Comparison of ENCODE assay signal across 31 mouse cellular contexts in genomic region chr2:35996753-35997152, GRCm38 (mm10). TPM values are rescaled to one million over a fixed set of nuclear protein-coding genes. Genes with fewer than 3 reads are reported as not detected.
DNase-seq lines count a peak whose midpoint lies in the region; ATAC-seq lines count a peak whose summit lies in the region.
"Had no signal": no experiment of that assay in that cellular context is flagged by ENCODE, and none has a peak within 500 bp of the region (broad histone marks: within the 10 kb centered on the region; RNA-seq: fewer than 3 reads in every experiment).

No protein-coding gene starts in this region.

- peaks cover 27% of the 10 kb centered on the region for H3K4me1 ChIP-seq in heart, embryonic 15.5 days (replicated peaks)
- peaks cover 40% of the 10 kb centered on the region for H3K4me1 ChIP-seq in megakaryocyte, embryonic 14.5 days
- H3K4me1 ChIP-seq: embryonic facial prominence, embryonic 12.5 days; embryonic facial prominence, embryonic 15.5 days; hindbrain, embryonic 12.5 days; hindbrain, embryonic 15.5 days had no signal

- H3K4me3 ChIP-seq in heart, embryonic 15.5 days, result no peak overlapping the region
- H3K4me3 ChIP-seq in megakaryocyte, embryonic 14.5 days (replicated peaks), result peak overlapping the region; percentile 12
- H3K4me3 ChIP-seq: embryonic facial prominence, embryonic 12.5 days; embryonic facial prominence, embryonic 15.5 days; gastrocnemius, adult 2 months; heart, embryonic 12.5 days; hindbrain, embryonic 12.5 days; hindbrain, embryonic 15.5 days had no signal

- no peaks in the 10 kb centered on the region for H3K27me3 ChIP-seq in heart, embryonic 15.5 days
- peaks cover 48% of the 10 kb centered on the region for H3K27me3 ChIP-seq in megakaryocyte, embryonic 14.5 days (replicated peaks)
- H3K27me3 ChIP-seq: embryonic facial prominence, embryonic 12.5 days; hindbrain, embryonic 15.5 days had no signal

- 0 out of 2 replicates have a peak overlapping the region, but pooled peaks have one; percentile 6 for H3K27ac ChIP-seq in heart, embryonic 15.5 days
- H3K27ac ChIP-seq: embryonic facial prominence, embryonic 12.5 days; embryonic facial prominence, embryonic 15.5 days; gastrocnemius, adult 2 months; hindbrain, embryonic 12.5 days; hindbrain, embryonic 15.5 days had no signal

- H3K36me3 ChIP-seq in heart, embryonic 15.5 days, result no peaks in the 10 kb centered on the region
- H3K36me3 ChIP-seq in megakaryocyte, embryonic 14.5 days (replicated peaks; ENCODE audit: low read length), result no peaks in the 10 kb centered on the region
- H3K36me3 ChIP-seq: embryonic facial prominence, embryonic 12.5 days; embryonic facial prominence, embryonic 15.5 days; heart, embryonic 12.5 days; hindbrain, embryonic 12.5 days; hindbrain, embryonic 15.5 days had no signal

- H3K9me3 ChIP-seq in heart, embryonic 15.5 days (replicated peaks), result no peaks in the 10 kb centered on the region
- H3K9me3 ChIP-seq in megakaryocyte, embryonic 14.5 days, result peaks cover 18% of the 10 kb centered on the region
- H3K9me3 ChIP-seq: embryonic facial prominence, embryonic 12.5 days; embryonic facial prominence, embryonic 15.5 days; heart, embryonic 12.5 days; hindbrain, embryonic 12.5 days; hindbrain, embryonic 15.5 days had no signal

- WGBS in heart, embryonic 15.5 days, result 69% methylated on average over 2 of the region's 2 CpGs

- DNase-seq in heart, postnatal 25 days (ENCODE audit: low spot score), result no peak
- DNase-seq in 416B (ENCODE audit: low read depth) (peak; percentile 81), adipocyte (ENCODE audit: low spot score) (no peak)
- DNase-seq in cerebellum, postnatal 25 days, result no peak
- DNase-seq: adrenal gland, postnatal 14 days; cerebellum, adult 11-12 months; cerebellum, adult 8-10 months; cerebellum, postnatal 10 days; forebrain, postnatal 0 days; gastrocnemius, adult 2 months; gastrocnemius, postnatal 14 days; heart, postnatal 10 days; kidney, adult 11 months; kidney, adult 8-10 months had no signal

- H3K4me2 ChIP-seq in heart, embryonic 15.5 days, result no peak overlapping the region
- H3K4me2 ChIP-seq: embryonic facial prominence, embryonic 12.5 days; embryonic facial prominence, embryonic 15.5 days; heart, embryonic 12.5 days; hindbrain, embryonic 12.5 days; hindbrain, embryonic 15.5 days had no signal

- intact Hi-C loops in heart, postnatal 25 days (cut with DNase I), result no loop called here

- no peak overlapping the region for H3K9ac ChIP-seq in heart, embryonic 15.5 days
- H3K9ac ChIP-seq: embryonic facial prominence, embryonic 12.5 days; embryonic facial prominence, embryonic 15.5 days; forebrain, postnatal 0 days; heart, embryonic 12.5 days; hindbrain, embryonic 12.5 days; hindbrain, embryonic 15.5 days had no signal

- ATAC-seq in heart, embryonic 15.5 days (replicated peaks; ENCODE audit: insufficient number of reproducible peaks, insufficient read depth, low FRiP score, low read depth), result no peak
- peak; percentile 73 for ATAC-seq in common myeloid progenitor, adult 5-6 weeks (replicated peaks; ENCODE audit: low read depth, poor library complexity, severe bottlenecking)
- ATAC-seq: activated CD4-positive, CD25-positive, alpha-beta regulatory T cell, adult 4 months; CD4-positive, CD25-positive, alpha-beta regulatory T cell, adult 4 months; forebrain, embryonic 14.5 days; forebrain, postnatal 0 days had no signal

RNA-seq across cellular contexts. Expression of gene Ttll11, which starts 17.0 kb away (rescaled TPM):
- polyA plus RNA-seq in heart, embryonic 15.5 days (2015; fragmentation: Nextera tagmentation; extraction: Ambion mirVana), result 0.94 and 1.0 TPM in 2 replicates
- 1 to 10 TPM; 1.1 to 1.2 TPM for total RNA-seq in heart, postnatal 25 days (2021)
- total RNA-seq in common myeloid progenitor, adult 5-6 weeks (2017), result 0.55 TPM in 1 of 2 replicates, not detected in the other
- polyA plus RNA-seq in megakaryocyte, embryonic 14.5 days (2012; ENCODE audit: insufficient read depth, low replicate concordance), result 47.0 and 64.8 TPM in 2 replicates
- total RNA-seq: hematopoietic stem cell, adult 5-6 weeks had no signal
- polyA plus RNA-seq: activated CD4-positive, CD25-positive, alpha-beta regulatory T cell, adult 4 months; CD4-positive, CD25-positive, alpha-beta regulatory T cell, adult 4 months had no signal

RNA-seq across cellular contexts. Expression of gene Ndufa8, which starts 52.5 kb away (rescaled TPM):
- polyA plus RNA-seq in heart, embryonic 15.5 days (2015; fragmentation: Nextera tagmentation; extraction: Ambion mirVana), result 411 and 477 TPM in 2 replicates
- 100 to 1,000 TPM; 676 to 685 TPM for total RNA-seq in heart, postnatal 25 days (2021)
- 50.7 and 59.9 TPM in 2 replicates for total RNA-seq in common myeloid progenitor, adult 5-6 weeks (2017)
- polyA plus RNA-seq in megakaryocyte, embryonic 14.5 days (2012; ENCODE audit: insufficient read depth, low replicate concordance), result 30.0 and 76.6 TPM in 2 replicates

RNA-seq across cellular contexts. Expression of gene Morn5, which starts 52.5 kb away (rescaled TPM):
- 0.24 and 0.34 TPM in 2 replicates for polyA plus RNA-seq in heart, embryonic 15.5 days (2015; fragmentation: Nextera tagmentation; extraction: Ambion mirVana)
- total RNA-seq in heart, postnatal 25 days (2021), result not detected
- total RNA-seq in common myeloid progenitor, adult 5-6 weeks (2017), result not detected in 2 replicates
- polyA plus RNA-seq in megakaryocyte, embryonic 14.5 days (2012; ENCODE audit: insufficient read depth, low replicate concordance), result not detected in 2 replicates
- total RNA-seq: adrenal gland, postnatal 14 days; adrenal gland, postnatal 4 days; ES-E14; gastrocnemius, adult 2 months; gastrocnemius, postnatal 14 days; gastrocnemius, postnatal 4 days; heart, adult 18-20 months; heart, postnatal 10 days; hematopoietic stem cell, adult 5-6 weeks had no signal
- polyA plus RNA-seq: activated CD4-positive, CD25-positive, alpha-beta regulatory T cell, adult 4 months; CD4-positive, CD25-positive, alpha-beta regulatory T cell, adult 4 months; heart, embryonic 12.5 days; intestine, embryonic 14.5 days had no signal

Comparison
In these comparisons a context has a peak if more than half of its experiments do, and no peak if none do; other contexts are left out.
1. RNA of gene Ndufa8, which starts 52.5 kb away (total RNA-seq): 676 to 685 TPM in heart, postnatal 25 days; 50.7 to 59.9 TPM in common myeloid progenitor, adult 5-6 weeks; every median in the first group is over 10 times any median in the second.